Mouse (Mus musculus): Measurements from ENCODE around the gene Prss36.

DNA sequence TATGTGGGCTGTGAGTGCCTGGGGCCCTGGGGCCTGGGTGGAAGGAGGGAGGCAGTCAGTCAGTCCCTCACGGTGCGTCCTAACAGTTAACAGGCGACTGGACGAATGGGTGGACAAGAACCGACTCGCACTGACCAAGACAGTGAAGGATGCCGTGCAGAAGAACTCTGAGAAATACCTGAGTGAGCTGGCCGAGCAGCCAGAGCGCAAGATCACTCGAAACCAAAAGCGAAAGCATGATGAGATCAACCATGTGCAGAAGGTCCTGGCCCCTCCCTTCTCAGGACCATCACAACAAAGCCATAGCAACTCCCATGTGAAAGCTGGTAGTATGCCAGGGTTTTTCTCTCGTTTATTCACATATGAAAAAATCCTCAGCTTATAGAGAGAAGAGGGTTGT lies 31.2 kb downstream of the Prss36 start:
- no peak for TF ChIP-seq CTCF (IDR thresholded peaks at IDR 0.05; ENCODE audit: low read depth, low read length)
- no peak for TF ChIP-seq POLR2A (IDR thresholded peaks at IDR 0.05; ENCODE audit: extremely low read depth, insufficient read depth, low read length)
